Mouse (Mus musculus) effector memory CD4-positive, alpha-beta T cell, adult 5 months (primary cell): ENCODE data around the gene Col13a1. TPM values are rescaled to one million over a fixed set of nuclear protein-coding genes. Genes with fewer than 3 reads are reported as not detected.

ENCODE experiments used
- polyA plus RNA-seq: library from polyadenylated mRNA; unstranded; fragments of 100-300 nt; shearing (Covaris generic); gene quantifications from one replicate; pipeline ENCODE4 v1.2.1, GENCODE M21; 2017

The Col13a1 gene
- not detected for polyA plus RNA-seq

DNA sequence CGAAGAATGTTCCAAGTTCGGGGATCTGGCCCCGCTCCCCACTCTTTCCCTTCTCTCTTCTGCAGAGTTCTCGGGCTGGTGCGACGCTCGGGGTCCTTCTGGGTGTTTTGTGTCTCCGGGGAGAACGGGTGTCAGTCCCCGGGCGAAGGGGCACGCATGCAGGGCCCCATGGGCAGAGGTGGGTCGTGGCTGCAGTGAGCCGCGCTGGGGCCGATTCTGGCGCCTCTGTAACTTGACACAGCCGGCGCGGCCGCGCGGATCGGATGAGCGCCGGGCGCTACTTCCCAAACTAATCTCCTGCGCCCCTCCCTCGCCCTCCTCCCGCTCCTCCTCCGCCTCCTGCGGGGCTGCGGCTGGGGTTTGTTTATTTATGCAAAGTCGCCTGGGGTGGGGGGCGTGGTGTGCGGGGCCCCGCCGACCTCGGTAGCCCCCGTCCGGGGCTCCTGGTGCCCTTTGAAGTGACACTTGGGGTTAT lies at the start of gene Col13a1:
Gene Col13a1 (minus strand): TSS at position 243 of the 475 bp plus-strand sequence.

Other genes with a start within 250 kb of the Col13a1 start
- gene H2afy2, start 195.0 kb downstream of the Col13a1 start, polyA plus RNA-seq, result not detected
- gene Neurog3, start 154.0 kb upstream of the Col13a1 start, polyA plus RNA-seq, result not detected
- 4.9 TPM for gene Fam241b, start 164.8 kb upstream of the Col13a1 start, polyA plus RNA-seq